Mouse (Mus musculus) heart, postnatal 14 days (tissue): ENCODE measurements around the gene Mertk. TPM values are rescaled to one million over a fixed set of nuclear protein-coding genes. Genes with fewer than 3 reads are reported as not detected.

Experiments used
- DNase-seq, 2 experiments: peaks; one replicate each; pipeline ENCODE4 v3.0.0; 2021 to 2022
- intact Hi-C: fragments of 180-260 bp; cut with DNase I; formaldehyde crosslinking; loops from one replicate; pipeline ENCODE4 v1.15.1; 2025
- total RNA-seq, 2 experiments: library from RNA; stranded (reverse); gene quantifications; 2 replicates each; pipeline ENCODE4 v1.2.3; 2021

Mertk gene
- total RNA-seq, 2 experiments from 2014 or later = 6.5 to 8.0 TPM

DNA sequence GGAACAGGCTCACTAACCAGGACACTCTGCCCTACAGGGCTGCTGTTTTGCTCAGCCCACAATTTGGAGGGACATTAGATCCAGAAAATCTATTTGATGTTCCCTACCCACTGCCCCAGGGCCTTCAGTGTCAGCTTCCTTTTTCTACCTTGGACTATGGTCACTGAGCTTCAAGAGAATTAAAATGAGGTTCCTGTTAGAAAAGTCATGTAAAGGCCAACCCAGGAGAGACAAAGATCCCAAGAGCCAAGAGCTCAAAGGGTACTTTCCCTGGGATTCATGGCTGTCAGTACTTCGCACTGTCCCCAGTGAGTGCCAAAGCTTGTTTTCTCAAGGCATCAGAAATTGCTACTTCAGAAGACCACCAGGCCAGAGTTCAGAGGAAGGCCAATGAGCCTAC lies 17.2 kb downstream of the Mertk start:
- intact Hi-C loops = no loop called here
- DNase-seq = no peak

DNA sequence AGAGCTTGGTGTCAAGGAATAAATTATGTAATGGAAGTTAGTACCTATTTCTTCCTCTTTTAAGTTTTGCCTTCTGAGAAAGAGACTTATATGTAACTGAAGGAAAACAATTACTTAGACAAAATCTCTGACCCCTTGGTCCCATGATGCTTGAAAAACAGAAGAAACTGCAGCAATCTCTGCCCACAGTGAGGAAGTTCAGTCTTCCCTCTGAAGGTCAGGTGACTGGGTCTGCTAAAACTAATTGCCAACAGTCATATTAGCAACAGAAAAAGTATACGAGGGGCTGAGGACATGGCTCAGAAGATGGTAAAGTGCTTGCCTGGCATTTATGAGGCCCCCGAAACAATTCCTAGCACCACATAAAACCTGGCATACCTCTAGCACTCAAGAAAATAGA lies 20.6 kb downstream of the Mertk start:
- no peak for DNase-seq
- intact Hi-C loops = no loop called here

DNA sequence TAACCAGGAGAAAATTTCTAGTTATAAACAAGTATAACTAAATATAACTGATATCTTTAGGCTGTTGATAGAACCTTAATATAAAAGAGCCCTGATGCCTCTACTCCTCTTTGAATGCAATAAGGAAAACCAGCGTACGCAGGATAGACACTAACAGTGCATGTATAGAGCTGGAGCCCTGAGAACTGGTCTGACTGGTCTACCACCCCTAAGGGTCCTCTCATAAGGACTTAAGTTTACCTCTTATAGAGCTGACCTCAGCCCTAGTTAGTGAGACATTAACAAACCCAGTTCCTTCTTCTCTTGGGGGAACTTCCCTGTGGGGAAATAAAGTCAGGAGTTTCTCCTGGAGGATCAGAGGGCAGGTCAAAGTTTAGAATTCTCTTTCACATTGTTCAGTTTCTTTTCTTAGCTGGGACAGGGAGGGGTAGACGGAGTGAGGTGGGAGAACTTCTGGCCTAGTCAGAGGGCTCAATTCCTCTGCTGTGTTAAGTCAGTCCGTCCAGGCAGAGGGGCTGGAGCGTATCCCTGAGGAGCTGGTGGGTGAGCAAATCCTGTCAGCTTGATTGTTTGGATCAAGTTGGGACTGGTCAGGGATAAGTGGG lies 23.5 kb downstream of the Mertk start:
- intact Hi-C loops = no loop called here
- no peak for DNase-seq

DNA sequence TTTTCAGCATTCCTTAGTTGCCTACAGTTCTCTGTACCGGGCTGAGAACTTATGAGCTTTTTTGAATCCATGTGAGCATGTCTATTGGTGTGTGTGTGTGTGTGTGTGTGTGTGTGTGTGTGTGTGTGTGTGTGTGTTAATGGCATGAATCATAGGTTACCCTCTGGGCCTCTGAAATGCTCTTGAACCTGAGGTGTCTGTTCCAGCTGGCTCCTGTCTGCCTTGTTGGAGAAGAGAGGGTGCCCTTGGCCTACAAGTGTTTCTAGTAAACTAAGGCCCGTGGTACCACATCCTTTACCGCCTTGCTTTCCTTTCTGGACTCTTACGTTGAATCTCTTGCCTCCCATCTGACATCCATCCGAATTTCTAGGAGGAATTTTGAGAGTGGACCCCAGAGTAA lies 27.3 kb downstream of the Mertk start:
- intact Hi-C loops = no loop called here
- DNase-seq = no peak

DNA sequence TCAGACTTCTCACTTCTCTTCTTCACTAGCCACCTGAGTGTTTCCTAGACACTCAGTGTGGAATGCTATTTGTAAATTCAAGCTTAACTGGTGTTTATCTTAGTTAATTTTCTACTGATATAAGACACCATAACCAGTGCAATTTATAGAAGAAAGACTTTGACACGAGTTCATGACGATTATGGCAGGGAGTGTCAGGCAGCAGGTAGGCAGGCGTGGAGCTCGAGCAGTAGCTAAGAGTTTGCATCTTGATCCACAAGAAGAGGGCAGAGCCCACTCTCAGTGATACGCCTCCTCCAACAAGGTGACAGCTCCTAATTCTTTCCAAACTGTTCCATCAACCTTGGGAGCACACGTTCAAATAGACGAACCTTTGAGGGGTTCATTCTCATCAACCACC lies 27.9 kb downstream of the Mertk start:
- no peak for DNase-seq
- intact Hi-C loops = no loop called here

GRCm38 (mm10) chr2:128727552-128727951 lies 28.8 kb downstream of the Mertk start:
- no peak for DNase-seq

DNA sequence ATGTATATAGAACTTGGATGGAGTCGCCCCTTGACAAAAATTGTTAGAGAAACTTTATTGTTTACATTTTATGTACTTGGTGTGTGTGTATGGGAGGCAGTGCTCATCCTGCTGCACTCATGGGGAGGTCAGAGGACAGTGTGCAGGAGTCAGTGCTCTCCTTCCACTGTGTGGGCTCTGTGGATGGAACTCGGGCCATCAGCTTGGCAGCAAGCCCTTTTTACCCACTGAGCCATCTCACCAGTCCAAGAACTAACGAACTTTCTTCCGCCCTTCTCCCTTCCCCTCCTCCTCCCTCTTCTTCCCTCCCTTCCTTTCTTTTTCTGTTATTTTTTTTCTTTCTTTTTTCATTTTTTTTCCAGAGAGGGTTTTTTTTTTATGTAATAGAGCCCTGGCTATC lies 29.3 kb downstream of the Mertk start:
- intact Hi-C loops = no loop called here
- DNase-seq = no peak

More at GRCm38 (mm10) chr2:128727552-128727951, 28.8 kb downstream of the Mertk start:
- intact Hi-C loops = no loop called here

GRCm38 (mm10) chr2:128729141-128729540 lies 30.4 kb downstream of the Mertk start:
- DNase-seq = no peak
- intact Hi-C loops = no loop called here

- intact Hi-C loops = no loop called here
- DNase-seq = no peak
Measured at GRCm38 (mm10) chr2:128731514-128731913, 32.8 kb downstream of the Mertk start.

- intact Hi-C loops = no loop called here
- no peak for DNase-seq
Measured at GRCm38 (mm10) chr2:128731951-128732350, 33.2 kb downstream of the Mertk start.

- intact Hi-C loops = no loop called here
- no peak for DNase-seq
Measured at GRCm38 (mm10) chr2:128735089-128735488, 36.3 kb downstream of the Mertk start.

DNA sequence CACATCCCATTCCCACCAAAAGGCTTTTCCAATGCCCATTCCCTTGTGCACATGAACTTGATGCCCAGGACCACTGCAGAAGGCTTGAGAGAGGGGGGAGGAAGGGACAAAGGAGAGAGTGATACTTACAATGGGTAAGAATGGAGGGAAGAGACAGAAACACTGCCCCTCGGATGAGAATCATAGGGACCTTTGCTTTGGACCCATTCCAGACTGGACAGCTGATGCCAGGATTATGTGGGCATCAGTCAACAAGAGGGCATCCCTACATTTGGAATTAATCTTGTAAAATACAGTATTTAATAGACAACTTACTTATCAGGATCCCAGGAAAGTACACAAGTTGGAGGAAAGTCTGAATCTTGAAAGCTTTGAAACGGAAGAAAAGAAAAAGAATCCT lies 38.3 kb downstream of the Mertk start:
- DNase-seq = no peak
- intact Hi-C loops = no loop called here

- intact Hi-C loops = no loop called here
- no peak for DNase-seq
Measured at GRCm38 (mm10) chr2:128737796-128738195, 39.0 kb downstream of the Mertk start.

DNA sequence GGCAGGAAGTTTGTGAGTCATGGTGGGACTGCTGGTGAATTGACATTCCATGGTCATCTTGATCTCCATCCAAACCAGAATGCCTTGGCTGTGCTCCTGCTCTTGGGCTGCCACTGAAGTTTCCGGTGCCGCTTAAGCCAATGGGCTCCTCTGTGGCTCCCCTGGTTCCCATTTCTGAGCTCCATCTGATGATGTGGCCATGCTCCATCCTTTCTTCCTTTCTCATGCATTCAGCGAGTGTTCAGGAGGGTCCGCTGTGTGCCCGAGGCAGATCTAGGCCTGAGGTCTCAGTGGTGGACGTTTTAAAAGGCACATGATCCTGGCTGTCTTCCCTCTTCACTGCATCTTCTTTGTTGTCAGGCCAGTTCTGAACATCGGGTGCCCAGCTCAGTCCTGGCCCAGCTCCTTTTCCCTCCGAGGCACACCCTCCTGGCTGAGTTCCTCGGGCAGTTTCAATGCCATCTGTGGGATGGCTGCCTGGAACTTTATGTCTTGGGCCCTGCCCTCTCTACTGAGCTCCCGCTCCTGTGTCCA lies 40.0 kb downstream of the Mertk start:
- intact Hi-C loops = no loop called here
- DNase-seq = peak; percentile 29 to 39

GRCm38 (mm10) chr2:128745879-128746620 lies 47.3 kb downstream of the Mertk start:
- DNase-seq = peak in 1 of 2 experiments; percentile 25
- intact Hi-C loops = loop anchor here (2.0 kb wide), 1 partner anchor 47 kb away; the partner anchor contains the start of gene Mertk

DNA sequence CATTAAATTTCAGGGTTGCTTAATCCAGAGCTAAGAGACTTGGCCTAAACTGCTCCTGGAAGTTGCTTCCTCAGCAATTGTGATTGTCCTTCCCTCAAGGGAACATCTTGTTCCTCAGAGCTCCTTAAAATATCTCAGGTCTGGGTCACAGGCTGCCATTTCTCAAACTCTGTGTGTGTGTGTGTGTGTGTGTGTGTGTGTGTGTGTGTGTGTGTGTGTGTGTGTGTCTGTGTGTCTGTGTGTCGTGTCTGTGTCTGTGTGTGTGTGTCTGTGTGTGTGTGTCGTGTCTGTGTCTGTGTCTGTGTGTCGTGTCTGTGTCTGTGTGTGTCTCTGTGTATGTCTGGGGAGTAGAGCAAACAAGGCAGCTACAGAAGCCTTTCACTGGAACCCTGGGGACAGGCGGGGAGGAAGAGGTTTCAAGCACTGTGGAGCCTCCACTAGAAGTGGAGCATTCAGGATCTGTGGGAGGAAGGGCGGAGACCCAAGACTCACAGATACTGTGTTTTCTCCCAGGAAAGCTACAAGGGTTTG lies 47.9 kb downstream of the Mertk start:
- DNase-seq = peak; percentile 44 to 48
- intact Hi-C loops = no loop called here

GRCm38 (mm10) chr2:128747433-128748028 lies 48.8 kb downstream of the Mertk start:
- peak in 1 of 2 experiments; percentile 39 for DNase-seq

GRCm38 (mm10) chr2:128748171-128748570 lies 49.4 kb downstream of the Mertk start:
- DNase-seq = no peak

More at GRCm38 (mm10) chr2:128747433-128748028, 48.8 kb downstream of the Mertk start:
- intact Hi-C loops = no loop called here

DNA sequence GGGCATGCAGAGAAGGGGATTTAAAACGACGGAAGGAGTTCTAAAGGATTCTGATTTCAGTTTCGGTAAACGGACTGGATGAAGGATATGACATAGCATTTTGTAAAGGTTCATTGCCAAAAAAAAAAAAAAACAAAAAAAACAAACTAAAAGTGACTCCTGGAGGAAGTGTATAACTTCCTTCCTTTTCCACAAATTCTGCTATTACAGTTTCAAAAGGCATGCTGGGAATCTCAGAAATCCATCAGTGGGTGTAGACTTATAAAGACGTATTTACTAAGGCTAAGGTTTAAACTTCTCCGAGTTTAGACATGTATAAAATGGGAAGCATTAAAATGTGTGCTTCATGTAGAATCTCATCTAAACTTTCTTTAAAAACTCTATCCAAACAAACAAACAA lies 52.3 kb downstream of the Mertk start:
- intact Hi-C loops = loop anchor here (5.0 kb wide), 1 partner anchor 66 kb away; the partner anchor contains the start of gene Tmem87b
- DNase-seq = no peak

More at GRCm38 (mm10) chr2:128748171-128748570, 49.4 kb downstream of the Mertk start:
- intact Hi-C loops = no loop called here

GRCm38 (mm10) chr2:128753295-128753873 lies 54.6 kb downstream of the Mertk start:
- no peak for DNase-seq

More at GRCm38 (mm10) chr2:128753295-128753873, 54.6 kb downstream of the Mertk start:
- intact Hi-C loops = loop anchor here (5.0 kb wide), 1 partner anchor 64 kb away; the partner anchor contains the start of gene Tmem87b
